Mouse (Mus musculus): ENCODE data around the gene Sftpd. TPM values are rescaled to one million over a fixed set of nuclear protein-coding genes. Genes with fewer than 3 reads are reported as not detected.
A peak's percentile ranks its signal among the peaks of the same experiment; 100 is the strongest.

Gene Sftpd
- polyA plus RNA-seq, 1 experiment from 2014 or later: not detected

GRCm38 (mm10) chr14:41146922-41147321, 38.0 kb downstream of the Sftpd start:
- no peak for ATAC-seq (ENCODE audit: low FRiP score)
- Histone ChIP-seq H3K4me2 (no peak overlapping the region), H3K27ac (replicated peaks) (no peak overlapping the region), H3K4me1 (no peaks in the 10 kb centered on the region), H3K9ac (replicated peaks) (no peak overlapping the region), H3K27me3 (replicated peaks) (no peaks in the 10 kb centered on the region), H3K4me3 (replicated peaks) (no peak overlapping the region), H3K9me3 (replicated peaks) (no peaks in the 10 kb centered on the region), H3K36me3 (no peaks in the 10 kb centered on the region)
- WGBS: 86% methylated on average over 3 of the region's 3 CpGs

- WGBS: 68% methylated on average over 6 of the region's 6 CpGs
- Histone ChIP-seq H3K27ac (replicated peaks) (no peak overlapping the region), H3K9me3 (replicated peaks) (no peaks in the 10 kb centered on the region), H3K36me3 (no peaks in the 10 kb centered on the region), H3K4me1 (no peaks in the 10 kb centered on the region), H3K9ac (replicated peaks) (no peak overlapping the region), H3K4me2 (no peak overlapping the region), H3K4me3 (replicated peaks) (no peak overlapping the region), H3K27me3 (replicated peaks) (no peaks in the 10 kb centered on the region)
- ATAC-seq (ENCODE audit: low FRiP score): no peak
Measured at GRCm38 (mm10) chr14:41146035-41146434, 38.9 kb downstream of the Sftpd start.

DNA sequence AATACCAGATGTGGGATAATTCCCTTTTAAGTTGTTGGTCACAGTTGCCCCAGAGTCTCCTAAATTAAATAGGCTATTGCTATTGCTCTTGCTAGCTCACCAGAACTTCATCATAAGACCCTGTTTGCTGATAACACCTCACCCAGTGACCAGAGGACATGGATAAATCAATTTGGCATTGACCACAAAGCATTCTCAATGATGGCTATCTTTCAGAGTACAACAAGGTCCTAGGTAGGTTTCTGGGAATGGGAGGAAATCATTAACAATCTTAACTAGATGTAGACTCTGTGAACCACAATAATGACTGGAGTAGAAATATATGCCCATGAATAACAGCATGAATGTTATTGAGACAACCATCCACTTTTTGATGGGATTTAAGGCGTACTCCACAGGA, 44.3 kb downstream of the Sftpd start:
- H3K27ac ChIP-seq (replicated peaks): no peak overlapping the region
- ATAC-seq (ENCODE audit: low FRiP score): no peak
- H3K4me2 ChIP-seq: no peak overlapping the region
- H3K36me3 ChIP-seq: no peaks in the 10 kb centered on the region
- no peak overlapping the region for H3K9ac ChIP-seq (replicated peaks)
- H3K9me3 ChIP-seq (replicated peaks): no peaks in the 10 kb centered on the region
- H3K27me3 ChIP-seq (replicated peaks): no peaks in the 10 kb centered on the region
- H3K4me3 ChIP-seq (replicated peaks): no peak overlapping the region
- no peaks in the 10 kb centered on the region for H3K4me1 ChIP-seq
- 77% methylated on average over 1 of the region's 1 CpGs for WGBS

- Histone ChIP-seq H3K4me2 (no peak overlapping the region), H3K4me1 (no peaks in the 10 kb centered on the region), H3K9me3 (replicated peaks) (no peaks in the 10 kb centered on the region), H3K27me3 (replicated peaks) (no peaks in the 10 kb centered on the region), H3K9ac (replicated peaks) (no peak overlapping the region), H3K27ac (replicated peaks) (no peak overlapping the region), H3K4me3 (replicated peaks) (no peak overlapping the region), H3K36me3 (no peaks in the 10 kb centered on the region)
- ATAC-seq (ENCODE audit: low FRiP score): no peak
Measured at GRCm38 (mm10) chr14:41137006-41137405, 47.9 kb downstream of the Sftpd start.

- Histone ChIP-seq H3K36me3 (no peaks in the 10 kb centered on the region), H3K27ac (replicated peaks) (no peak within 1 kb of the TSS), H3K9me3 (replicated peaks) (no peaks in the 10 kb centered on the region), H3K4me1 (no peaks in the 10 kb centered on the region), H3K9ac (replicated peaks) (no peak within 1 kb of the TSS), H3K4me3 (replicated peaks) (no peak within 1 kb of the TSS), H3K27me3 (replicated peaks) (no peaks in the 10 kb centered on the region), H3K4me2 (no peak within 1 kb of the TSS)
- 92% methylated on average over 7 of the region's 7 CpGs for WGBS
- no peak for ATAC-seq (ENCODE audit: low FRiP score)
Measured at GRCm38 (mm10) chr14:41131540-41131939, 53.4 kb downstream of the Sftpd start, which contains the start of gene Sftpa1. Gene Sftpa1 (plus strand): TSS chr14:41131782.

GRCm38 (mm10) chr14:41127997-41128396, 57.0 kb downstream of the Sftpd start:
- H3K4me2 ChIP-seq: no peak overlapping the region
- no peaks in the 10 kb centered on the region for H3K27me3 ChIP-seq (replicated peaks)
- no peak overlapping the region for H3K4me3 ChIP-seq (replicated peaks)
- no peaks in the 10 kb centered on the region for H3K9me3 ChIP-seq (replicated peaks)
- no peak overlapping the region for H3K9ac ChIP-seq (replicated peaks)
- 22% methylated on average over 4 of the region's 4 CpGs for WGBS
- H3K4me1 ChIP-seq: no peaks in the 10 kb centered on the region
- peak; percentile 63; the same call in 1 of the 2 replicates for ATAC-seq (ENCODE audit: low FRiP score)
- no peak overlapping the region for H3K27ac ChIP-seq (replicated peaks)
- H3K36me3 ChIP-seq: no peaks in the 10 kb centered on the region

GRCm38 (mm10) chr14:41124683-41125082, 60.3 kb downstream of the Sftpd start:
- Histone ChIP-seq H3K9ac (replicated peaks) (no peak overlapping the region), H3K27me3 (replicated peaks) (no peaks in the 10 kb centered on the region), H3K4me1 (no peaks in the 10 kb centered on the region), H3K36me3 (no peaks in the 10 kb centered on the region), H3K27ac (replicated peaks) (no peak overlapping the region), H3K4me3 (replicated peaks) (no peak overlapping the region), H3K9me3 (replicated peaks) (no peaks in the 10 kb centered on the region), H3K4me2 (no peak overlapping the region)
- 92% methylated on average over 5 of the region's 5 CpGs for WGBS
- no peak for ATAC-seq (ENCODE audit: low FRiP score)

Other genes starting within 250 kb of the Sftpd start
- 45.5 and 53.0 TPM in 2 replicates for gene Tspan14, start 218.3 kb downstream of the Sftpd start, polyA plus RNA-seq (2015; fragmentation: Nextera tagmentation; extraction: Ambion mirVana)
- gene Fam213a, start 171.4 kb downstream of the Sftpd start, polyA plus RNA-seq (2015; fragmentation: Nextera tagmentation; extraction: Ambion mirVana): 93.2 and 96.7 TPM in 2 replicates
- 0.32 and 0.38 TPM in 2 replicates for gene Dydc2, start 115.9 kb downstream of the Sftpd start, polyA plus RNA-seq (2015; fragmentation: Nextera tagmentation; extraction: Ambion mirVana)
- gene Dydc1, start 112.2 kb downstream of the Sftpd start, polyA plus RNA-seq (2015; fragmentation: Nextera tagmentation; extraction: Ambion mirVana): 0.18 TPM in 1 of 2 replicates, not detected in the other
- gene Mat1a, start 80.1 kb downstream of the Sftpd start, polyA plus RNA-seq (2015; fragmentation: Nextera tagmentation; extraction: Ambion mirVana): 0.09 TPM in 1 of 2 replicates, not detected in the other
- not detected in 2 replicates for gene Sftpa1, start 53.4 kb downstream of the Sftpd start, polyA plus RNA-seq (2015; fragmentation: Nextera tagmentation; extraction: Ambion mirVana)
- not detected in 2 replicates for gene Mbl1, start 33.7 kb downstream of the Sftpd start, polyA plus RNA-seq (2015; fragmentation: Nextera tagmentation; extraction: Ambion mirVana)
- gene Gm2832, start 93.7 kb upstream of the Sftpd start, polyA plus RNA-seq (2015; fragmentation: Nextera tagmentation; extraction: Ambion mirVana): 0.36 and 0.46 TPM in 2 replicates
- not detected in 2 replicates for gene Gm5798, start 163.5 kb upstream of the Sftpd start, polyA plus RNA-seq (2015; fragmentation: Nextera tagmentation; extraction: Ambion mirVana)
- 0.12 TPM in 1 of 2 replicates, not detected in the other for gene Gm7945, start 201.2 kb upstream of the Sftpd start, polyA plus RNA-seq (2015; fragmentation: Nextera tagmentation; extraction: Ambion mirVana)
- gene Gm6482, start 223.1 kb upstream of the Sftpd start, polyA plus RNA-seq (2015; fragmentation: Nextera tagmentation; extraction: Ambion mirVana): not detected in 2 replicates